Comparison of ENCODE assay signal across 8 mouse cellular contexts in genomic region chrX:94233936-94234531, GRCm38 (mm10). TPM values are rescaled to one million over a fixed set of nuclear protein-coding genes. Genes with fewer than 3 reads are reported as not detected.
A peak's percentile ranks its signal among the peaks of the same experiment; 100 is the strongest.
DNase-seq lines count a peak whose midpoint lies in the region; ATAC-seq lines count a peak whose summit lies in the region.

No protein-coding gene starts in this region.

- WGBS in kidney, embryonic 14.5 days = 23% methylated on average over 25 of the region's 25 CpGs
- 18% methylated on average over 25 of the region's 25 CpGs for WGBS in hindbrain, embryonic 12.5 days

- H3K27me3 ChIP-seq in kidney, embryonic 14.5 days (ENCODE audit: control insufficient read depth, insufficient read depth, low read length) = peaks cover 8% of the 10 kb centered on the region
- peaks cover 77% of the 10 kb centered on the region for H3K27me3 ChIP-seq in hindbrain, embryonic 12.5 days

- H3K9ac ChIP-seq in kidney, embryonic 14.5 days (ENCODE audit: low read depth, low read length) = peak overlapping the region; percentile 72
- H3K9ac ChIP-seq in hindbrain, embryonic 12.5 days = peak overlapping the region; percentile 68

- no peaks in the 10 kb centered on the region for H3K9me3 ChIP-seq in kidney, embryonic 14.5 days (ENCODE audit: control insufficient read depth, low read length)
- H3K9me3 ChIP-seq in hindbrain, embryonic 12.5 days (replicated peaks) = no peaks in the 10 kb centered on the region

- no peaks in the 10 kb centered on the region for H3K4me1 ChIP-seq in kidney, embryonic 14.5 days (ENCODE audit: control insufficient read depth, insufficient read depth, low read length)
- H3K4me1 ChIP-seq in hindbrain, embryonic 12.5 days = no peaks in the 10 kb centered on the region

- H3K4me2 ChIP-seq in kidney, embryonic 14.5 days (replicated peaks; ENCODE audit: low read depth, low read length) = peak overlapping the region; percentile 45
- peak overlapping the region; percentile 51 for H3K4me2 ChIP-seq in hindbrain, embryonic 12.5 days (replicated peaks)

- no peak for ATAC-seq in kidney, embryonic 14.5 days (ENCODE audit: low FRiP score, low TSS enrichment)
- ATAC-seq in hindbrain, embryonic 12.5 days (ENCODE audit: low FRiP score) = no peak
- ATAC-seq in megakaryocyte progenitor cell, adult 5-6 weeks (replicated peaks; ENCODE audit: poor library complexity) = 0 out of 2 replicates have a peak, but pooled peaks have one; percentile 21
- ATAC-seq in erythroid progenitor cell, adult 5-6 weeks (replicated peaks; ENCODE audit: low FRiP score, poor library complexity, severe bottlenecking) = no peak; the same call in 1 of the 2 replicates

- DNase-seq in kidney, postnatal 4 days = no peak
- DNase-seq in MEL-GATA-1-ER (ENCODE audit: extremely low read depth, low read depth) = peak; percentile 72
- DNase-seq in layer of hippocampus, adult 8-10 months (ENCODE audit: low spot score in 2 of 2) = no peak
- DNase-seq in urinary bladder, postnatal 10 days (ENCODE audit: low spot score) = no peak

- H3K4me3 ChIP-seq in kidney, embryonic 14.5 days (ENCODE audit: low read length) = peak overlapping the region; percentile 64
- peak overlapping the region; percentile 62 for H3K4me3 ChIP-seq in hindbrain, embryonic 12.5 days

- H3K36me3 ChIP-seq in kidney, embryonic 14.5 days (ENCODE audit: control insufficient read depth, insufficient read depth, low read length) = no peaks in the 10 kb centered on the region
- no peaks in the 10 kb centered on the region for H3K36me3 ChIP-seq in hindbrain, embryonic 12.5 days

- H3K27ac ChIP-seq in kidney, embryonic 14.5 days (ENCODE audit: low read depth, low read length) = peak overlapping the region; percentile 76
- H3K27ac ChIP-seq in hindbrain, embryonic 12.5 days = peak overlapping the region; percentile 80

RNA-seq across cellular contexts. Expression of gene Klhl15, which starts 0.4 kb away (rescaled TPM):
- polyA plus RNA-seq in kidney, embryonic 14.5 days (2014; fragmentation: Nextera tagmentation; extraction: Ambion mirVana) = 8.6 and 13.5 TPM in 2 replicates
- 11.0 and 12.9 TPM in 2 replicates for polyA plus RNA-seq in hindbrain, embryonic 12.5 days (2016; fragmentation: Nextera tagmentation; extraction: Ambion mirVana)
- total RNA-seq in megakaryocyte progenitor cell, adult 5-6 weeks (2015) = 13.4 and 15.6 TPM in 2 replicates
- 7.2 and 8.4 TPM in 2 replicates for total RNA-seq in megakaryocyte progenitor cell, adult 5-6 weeks (2017)
- 10 to 100 TPM; 23.4 to 27.5 (median 24.8) TPM for total RNA-seq in layer of hippocampus, adult 8-10 months (2022)
- 7.5 and 8.3 TPM in 2 replicates for total RNA-seq in erythroid progenitor cell, adult 5-6 weeks (2015; ENCODE audit: low replicate concordance)
- 6.8 and 9.6 TPM in 2 replicates for total RNA-seq in erythroid progenitor cell, adult 5-6 weeks (2017; ENCODE audit: low replicate concordance)

RNA-seq across cellular contexts. Expression of gene Eif2s3x, which starts 21.4 kb away (rescaled TPM):
- 78.6 and 84.2 TPM in 2 replicates for polyA plus RNA-seq in kidney, embryonic 14.5 days (2014; fragmentation: Nextera tagmentation; extraction: Ambion mirVana)
- 98.6 and 99.0 TPM in 2 replicates for polyA plus RNA-seq in hindbrain, embryonic 12.5 days (2016; fragmentation: Nextera tagmentation; extraction: Ambion mirVana)
- total RNA-seq in megakaryocyte progenitor cell, adult 5-6 weeks (2015) = 200 and 204 TPM in 2 replicates
- 183 and 230 TPM in 2 replicates for total RNA-seq in megakaryocyte progenitor cell, adult 5-6 weeks (2017)
- total RNA-seq in layer of hippocampus, adult 8-10 months (2022) = 100 to 1,000 TPM; 104 to 187 (median 136) TPM
- total RNA-seq in erythroid progenitor cell, adult 5-6 weeks (2015; ENCODE audit: low replicate concordance) = 72.4 and 106 TPM in 2 replicates
- total RNA-seq in erythroid progenitor cell, adult 5-6 weeks (2017; ENCODE audit: low replicate concordance) = 46.4 and 60.6 TPM in 2 replicates
